Mouse (Mus musculus) fat pad, adult 2 months (tissue): ENCODE results near the gene Smim11.
A peak's percentile ranks its signal among the peaks of the same experiment; 100 is the strongest.

Experiments used
- DNase-seq: peaks from one replicate; pipeline ENCODE4 v3.0.0-alpha.2; 2011; ENCODE audit warnings: low read depth, low spot score; ENCODE audit errors: extremely low read depth

The Smim11 gene

GRCm38 (mm10) chr16:92319353-92320109, 18.4 kb downstream of the Smim11 start:
- DNase-seq, result no peak

- DNase-seq, result no peak
Observed at GRCm38 (mm10) chr16:92320361-92320760, 19.3 kb downstream of the Smim11 start.

GRCm38 (mm10) chr16:92321341-92321740, 20.3 kb downstream of the Smim11 start, which contains the start of gene Fam243:
TSS of gene Fam243 (minus strand) at chr16:92321441.
- DNase-seq, result no peak

GRCm38 (mm10) chr16:92324309-92325061, 23.4 kb downstream of the Smim11 start:
- DNase-seq, result no peak

GRCm38 (mm10) chr16:92325062-92325406, 23.9 kb downstream of the Smim11 start:
- DNase-seq, result no peak

- DNase-seq, result no peak
Observed at GRCm38 (mm10) chr16:92327911-92328310, 26.8 kb downstream of the Smim11 start.

- DNase-seq, result no peak
Observed at GRCm38 (mm10) chr16:92330966-92331365, 29.9 kb downstream of the Smim11 start.

- no peak for DNase-seq
Observed at GRCm38 (mm10) chr16:92334600-92334999, 33.5 kb downstream of the Smim11 start.

GRCm38 (mm10) chr16:92336280-92336679, 35.2 kb downstream of the Smim11 start:
- DNase-seq, result no peak

GRCm38 (mm10) chr16:92340612-92341511, 39.8 kb downstream of the Smim11 start:
- DNase-seq, result no peak

- no peak for DNase-seq
Observed at GRCm38 (mm10) chr16:92345177-92345576, 44.1 kb downstream of the Smim11 start.

GRCm38 (mm10) chr16:92346297-92346916, 45.3 kb downstream of the Smim11 start:
- DNase-seq, result no peak

GRCm38 (mm10) chr16:92348941-92349340, 47.9 kb downstream of the Smim11 start:
- DNase-seq, result no peak

GRCm38 (mm10) chr16:92353295-92353694, 52.2 kb downstream of the Smim11 start:
- peak; percentile 50 for DNase-seq

- no peak for DNase-seq
Observed at GRCm38 (mm10) chr16:92353897-92354296, 52.8 kb downstream of the Smim11 start.

- no peak for DNase-seq
Observed at GRCm38 (mm10) chr16:92355366-92355765, 54.3 kb downstream of the Smim11 start.

- no peak for DNase-seq
Observed at GRCm38 (mm10) chr16:92355982-92356381, 54.9 kb downstream of the Smim11 start.

- DNase-seq, result no peak
Observed at GRCm38 (mm10) chr16:92357023-92357422, 55.9 kb downstream of the Smim11 start.

GRCm38 (mm10) chr16:92357566-92357965, 56.5 kb downstream of the Smim11 start:
- no peak for DNase-seq

- no peak for DNase-seq
Observed at GRCm38 (mm10) chr16:92358734-92359133, 57.6 kb downstream of the Smim11 start.

GRCm38 (mm10) chr16:92359229-92359628, 58.1 kb downstream of the Smim11 start, which contains the start of gene Kcne1:
TSS of gene Kcne1 (minus strand) at chr16:92359468.
- DNase-seq, result no peak
